Mouse (Mus musculus): ENCODE measurements around the gene Jmjd1c.

Gene Jmjd1c

DNA sequence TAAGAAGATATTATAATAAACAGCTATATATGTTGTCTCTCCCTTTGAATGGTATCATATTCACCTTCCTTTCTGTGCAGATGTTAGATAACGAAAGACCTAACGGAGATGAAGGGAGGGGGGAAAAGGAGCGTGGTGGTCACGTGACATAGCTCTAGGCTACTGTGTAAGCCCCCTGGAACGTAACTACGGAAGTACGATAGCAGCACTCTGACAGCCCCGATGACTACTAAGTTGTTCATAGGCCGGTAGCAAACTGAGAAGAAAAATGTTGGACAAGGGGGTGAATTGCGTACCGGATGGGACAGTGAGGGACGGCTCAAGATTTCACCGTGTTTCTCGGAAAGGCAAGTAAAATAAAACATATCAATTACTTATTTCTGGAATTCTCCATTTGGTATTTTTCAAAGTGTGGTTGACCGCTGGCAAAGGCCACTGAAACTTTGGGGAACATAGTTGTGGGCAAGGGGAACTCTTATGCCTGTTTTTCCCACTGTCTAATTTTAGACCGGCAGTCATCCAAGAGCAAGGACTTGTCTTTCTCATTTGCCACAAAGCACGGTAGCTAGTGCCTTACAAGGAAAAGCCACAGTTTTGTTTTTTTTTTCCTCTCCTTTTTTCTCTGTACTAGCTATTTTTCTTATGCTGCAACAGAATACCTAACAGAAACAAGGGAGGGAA, 201.4 kb downstream of the Jmjd1c start:
- DNase-seq (ENCODE audit: low read depth, low spot score), result no peak

DNA sequence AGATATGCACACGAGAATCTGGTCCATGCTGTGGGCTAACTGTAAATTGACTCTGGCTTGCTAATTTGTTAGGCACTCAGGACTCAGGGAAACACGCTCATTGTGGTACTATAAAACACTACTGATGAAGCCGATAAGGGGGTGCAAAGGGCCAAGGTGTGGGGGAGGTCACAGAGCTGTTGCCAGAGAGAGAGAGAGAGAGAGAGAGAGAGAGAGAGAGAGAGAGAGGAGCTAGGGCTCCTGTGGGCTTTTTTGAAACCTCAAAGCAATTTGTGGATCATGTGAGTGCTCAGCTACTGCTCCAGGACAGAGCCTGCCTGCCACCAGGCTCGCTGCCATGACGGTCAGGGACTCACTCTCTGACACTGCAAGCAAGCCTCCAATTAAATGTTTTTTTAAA, 202.9 kb downstream of the Jmjd1c start:
- no peak for DNase-seq (ENCODE audit: low read depth, low spot score)

DNA sequence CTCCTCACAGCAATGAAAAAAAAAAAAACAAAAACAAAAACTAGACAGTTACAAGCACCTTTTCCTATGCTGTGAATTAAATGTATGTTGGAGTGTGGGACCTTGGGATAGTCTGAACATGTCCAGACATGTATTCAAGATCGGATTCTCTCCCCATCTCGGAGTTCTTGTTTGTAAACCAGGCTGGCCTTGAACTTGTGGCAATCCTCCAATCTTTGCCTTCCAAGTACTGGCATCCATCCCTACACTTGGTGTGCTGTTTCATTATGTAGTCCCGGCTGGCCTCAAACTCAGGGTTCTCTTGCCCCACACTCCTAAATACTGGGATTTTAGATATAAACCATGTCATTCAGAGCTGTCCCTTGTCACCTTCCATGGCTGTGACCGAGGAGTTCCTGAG, 203.4 kb downstream of the Jmjd1c start:
- DNase-seq (ENCODE audit: low read depth, low spot score), result no peak

DNA sequence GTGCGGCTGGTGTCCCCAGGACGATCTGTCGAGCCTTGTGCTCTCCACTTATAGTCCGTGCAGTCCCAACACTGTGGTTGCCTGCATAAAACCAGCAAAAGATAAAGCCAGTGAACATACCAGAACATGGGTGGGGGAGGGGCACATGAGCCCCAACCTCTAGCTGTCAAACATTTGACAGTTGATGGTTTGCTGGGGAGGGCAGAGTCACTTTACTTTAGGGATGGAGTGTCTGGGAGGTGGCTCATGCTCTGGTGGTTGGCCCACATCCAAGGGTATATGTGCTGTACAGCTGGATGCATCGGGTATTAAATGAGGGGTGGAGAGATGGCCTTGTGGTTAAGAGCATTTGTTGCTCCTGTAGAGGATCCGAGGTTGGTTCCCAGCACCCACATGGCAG, 205.1 kb downstream of the Jmjd1c start:
- DNase-seq (ENCODE audit: low read depth, low spot score), result no peak

DNA sequence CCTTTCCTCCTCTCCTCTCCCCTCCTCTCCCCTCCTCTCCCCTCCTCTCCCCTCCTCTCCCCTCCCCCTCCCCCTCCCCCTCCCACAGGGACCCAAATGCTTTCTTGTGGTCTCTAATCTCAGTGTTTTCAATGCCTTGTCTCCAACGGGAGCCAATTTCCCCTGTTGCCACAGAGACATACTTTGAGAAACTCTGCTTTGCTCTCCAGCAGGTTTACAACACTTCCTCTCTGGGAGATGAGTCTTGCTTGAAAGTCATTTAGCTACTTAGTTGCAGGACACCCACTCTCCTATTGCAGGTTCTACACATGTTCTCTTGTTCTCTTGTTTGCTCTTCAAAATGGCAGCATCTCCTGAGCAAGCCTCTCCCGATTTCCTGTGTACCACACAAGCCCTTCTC, 206.4 kb downstream of the Jmjd1c start:
- DNase-seq (ENCODE audit: low read depth, low spot score), result no peak

Measured in CD4-positive helper T cell, adult 2 months (primary cell).